8 mouse cellular contexts compared by ENCODE assay signal in genomic region chrX:7319089-7319721, GRCm38 (mm10). TPM values are rescaled to one million over a fixed set of nuclear protein-coding genes. Genes with fewer than 3 reads are reported as not detected.
DNase-seq lines count a peak whose midpoint lies in the region; ATAC-seq lines count a peak whose summit lies in the region.

Gene Clcn5, minus strand, starts transcription at chrX:7319358.

- H3K4me3 ChIP-seq in forebrain, embryonic 11.5 days (ENCODE audit: low read depth, low read length), result peak within 1 kb of the TSS; percentile 52
- peak within 1 kb of the TSS; percentile 58 for H3K4me3 ChIP-seq in heart, embryonic 16.5 days (ENCODE audit: low read length)
- H3K4me3 ChIP-seq in liver, embryonic 15.5 days (replicated peaks), result peak within 1 kb of the TSS; percentile 68
- H3K4me3 ChIP-seq in neural tube, embryonic 12.5 days, result peak within 1 kb of the TSS; percentile 51

- peak; percentile 85 to 89 for DNase-seq in CD8-positive naive resting alpha-beta T cell, adult 2 months (ENCODE audit: low read depth in 2 of 2, low spot score in 2 of 2)
- peak; percentile 77 for DNase-seq in c-Kit-positive CD71-negative TER-119-negative erythroid progenitor cells, embryonic 14.5 days (ENCODE audit: low read depth)
- DNase-seq in forebrain, embryonic 11.5 days (ENCODE audit: low spot score), result peak; percentile 97
- DNase-seq in kidney, postnatal 36 days, result peak; percentile 96 to 97
- DNase-seq in telencephalon, adult 2 months (ENCODE audit: low read depth, low spot score), result peak; percentile 88

- peak; percentile 98 for ATAC-seq in forebrain, embryonic 11.5 days (replicated peaks; ENCODE audit: low FRiP score)
- peak; percentile 96 for ATAC-seq in heart, embryonic 16.5 days (replicated peaks; ENCODE audit: extremely low read depth, insufficient read depth, low FRiP score)
- ATAC-seq in liver, embryonic 15.5 days (ENCODE audit: insufficient read depth), result peak; percentile 94
- peak; percentile 97 for ATAC-seq in neural tube, embryonic 12.5 days (ENCODE audit: low FRiP score, low read depth)

- H3K9me3 ChIP-seq in forebrain, embryonic 11.5 days (ENCODE audit: control insufficient read depth, low read length), result no peaks in the 10 kb centered on the region
- no peaks in the 10 kb centered on the region for H3K9me3 ChIP-seq in heart, embryonic 16.5 days (replicated peaks; ENCODE audit: control insufficient read depth, low read length)
- H3K9me3 ChIP-seq in liver, embryonic 15.5 days (replicated peaks), result no peaks in the 10 kb centered on the region
- no peaks in the 10 kb centered on the region for H3K9me3 ChIP-seq in neural tube, embryonic 12.5 days

- H3K27ac ChIP-seq in forebrain, embryonic 11.5 days (ENCODE audit: low read depth, low read length), result peak within 1 kb of the TSS; percentile 76
- H3K27ac ChIP-seq in heart, embryonic 16.5 days (ENCODE audit: low read length), result peak within 1 kb of the TSS; percentile 91
- peak within 1 kb of the TSS; percentile 71 for H3K27ac ChIP-seq in liver, embryonic 15.5 days (replicated peaks)
- H3K27ac ChIP-seq in neural tube, embryonic 12.5 days, result peak within 1 kb of the TSS; percentile 72

- H3K27me3 ChIP-seq in forebrain, embryonic 11.5 days (ENCODE audit: control insufficient read depth, insufficient read depth, low read length), result no peaks in the 10 kb centered on the region
- H3K27me3 ChIP-seq in heart, embryonic 16.5 days (ENCODE audit: control insufficient read depth, insufficient read depth, low read length), result no peaks in the 10 kb centered on the region
- H3K27me3 ChIP-seq in liver, embryonic 15.5 days, result no peaks in the 10 kb centered on the region
- H3K27me3 ChIP-seq in neural tube, embryonic 12.5 days (replicated peaks), result no peaks in the 10 kb centered on the region

- peak within 1 kb of the TSS; percentile 70 for H3K9ac ChIP-seq in forebrain, embryonic 11.5 days (ENCODE audit: low read length)
- peak within 1 kb of the TSS; percentile 74 for H3K9ac ChIP-seq in heart, embryonic 16.5 days (ENCODE audit: low read length)
- H3K9ac ChIP-seq in liver, embryonic 15.5 days, result peak within 1 kb of the TSS; percentile 64
- H3K9ac ChIP-seq in neural tube, embryonic 12.5 days, result peak within 1 kb of the TSS; percentile 63

- H3K36me3 ChIP-seq in forebrain, embryonic 11.5 days (ENCODE audit: control insufficient read depth, insufficient read depth, low read length), result no peaks in the 10 kb centered on the region
- H3K36me3 ChIP-seq in heart, embryonic 16.5 days (ENCODE audit: control insufficient read depth, insufficient read depth), result no peaks in the 10 kb centered on the region
- H3K36me3 ChIP-seq in liver, embryonic 15.5 days (replicated peaks), result no peaks in the 10 kb centered on the region
- H3K36me3 ChIP-seq in neural tube, embryonic 12.5 days, result no peaks in the 10 kb centered on the region

- peak within 1 kb of the TSS; percentile 53 for H3K4me2 ChIP-seq in forebrain, embryonic 11.5 days (ENCODE audit: low read depth, low read length, severe bottlenecking)
- H3K4me2 ChIP-seq in heart, embryonic 16.5 days (ENCODE audit: low read depth, low read length), result peak within 1 kb of the TSS; percentile 59
- peak within 1 kb of the TSS; percentile 81 for H3K4me2 ChIP-seq in liver, embryonic 15.5 days
- H3K4me2 ChIP-seq in neural tube, embryonic 12.5 days (replicated peaks), result peak within 1 kb of the TSS; percentile 60

- no peaks in the 10 kb centered on the region; the same call in 1 of the 2 replicates for H3K4me1 ChIP-seq in forebrain, embryonic 11.5 days (replicated peaks; ENCODE audit: control insufficient read depth, insufficient read depth, low read length)
- no peaks in the 10 kb centered on the region for H3K4me1 ChIP-seq in heart, embryonic 16.5 days (ENCODE audit: control insufficient read depth, insufficient read depth, low read length)
- H3K4me1 ChIP-seq in liver, embryonic 15.5 days (replicated peaks), result no peaks in the 10 kb centered on the region
- no peaks in the 10 kb centered on the region for H3K4me1 ChIP-seq in neural tube, embryonic 12.5 days

- 14% methylated on average over 41 of the region's 43 CpGs for WGBS in forebrain, embryonic 11.5 days
- WGBS in heart, embryonic 16.5 days, result 17% methylated on average over 43 of the region's 43 CpGs
- 11% methylated on average over 43 of the region's 43 CpGs for WGBS in liver, embryonic 15.5 days (ENCODE audit: insufficient replicate concordance)
- 15% methylated on average over 43 of the region's 43 CpGs for WGBS in neural tube, embryonic 12.5 days

RNA-seq across cellular contexts. Expression of gene Clcn5, which starts in this region (rescaled TPM):
- 14.4 and 16.5 TPM in 2 replicates for polyA plus RNA-seq in forebrain, embryonic 11.5 days (2014; fragmentation: Nextera tagmentation; extraction: Ambion mirVana)
- 10.0 and 13.4 TPM in 2 replicates for polyA plus RNA-seq in heart, embryonic 16.5 days (2015; fragmentation: Nextera tagmentation; extraction: Ambion mirVana)
- 2.8 and 3.3 TPM in 2 replicates for polyA plus RNA-seq in liver, embryonic 15.5 days (2015; fragmentation: Nextera tagmentation; extraction: Ambion mirVana)
- polyA plus RNA-seq in neural tube, embryonic 12.5 days (2016; fragmentation: Nextera tagmentation; extraction: Ambion mirVana), result 12.9 and 14.3 TPM in 2 replicates

Comparison
In these comparisons a context has a peak if more than half of its experiments do, and no peak if none do; other contexts are left out.
1. Peak in every context shown above with its lines: DNase-seq, ATAC-seq, H3K4me3 ChIP-seq and H3K27ac ChIP-seq.